Mouse (Mus musculus): ENCODE results near the gene Fam25c. TPM values are rescaled to one million over a fixed set of nuclear protein-coding genes. Genes with fewer than 3 reads are reported as not detected.

The Fam25c gene
- total RNA-seq, 4 experiments from 2014 or later = not detected

GRCm38 (mm10) chr14:34363490-34364253 is 8.4 kb upstream of the Fam25c start:
- DNase-seq (ENCODE audit: low spot score) = peak; percentile 75

GRCm38 (mm10) chr14:34362726-34363445 is 7.7 kb upstream of the Fam25c start:
- peak; percentile 69 for DNase-seq (ENCODE audit: low spot score)

- no peak for DNase-seq (ENCODE audit: low spot score)
Observed at GRCm38 (mm10) chr14:34362135-34362534, 6.9 kb upstream of the Fam25c start.

GRCm38 (mm10) chr14:34360251-34360650 is 5.0 kb upstream of the Fam25c start:
- DNase-seq (ENCODE audit: low spot score) = no peak

GRCm38 (mm10) chr14:34359676-34360244 is 4.5 kb upstream of the Fam25c start:
- no peak for DNase-seq (ENCODE audit: low spot score)

- DNase-seq (ENCODE audit: low spot score) = peak; percentile 19
Observed at GRCm38 (mm10) chr14:34357671-34358455, 2.6 kb upstream of the Fam25c start.

GRCm38 (mm10) chr14:34354456-34354855 is 777 bp downstream of the Fam25c start:
- DNase-seq (ENCODE audit: low spot score) = no peak

- no peak for DNase-seq (ENCODE audit: low spot score)
Observed at GRCm38 (mm10) chr14:34353326-34353725, 1.9 kb downstream of the Fam25c start.

GRCm38 (mm10) chr14:34352523-34352922 is 2.7 kb downstream of the Fam25c start:
- no peak for DNase-seq (ENCODE audit: low spot score)

- no peak for DNase-seq (ENCODE audit: low spot score)
Observed at GRCm38 (mm10) chr14:34351660-34352059, 3.6 kb downstream of the Fam25c start.

- no peak for DNase-seq (ENCODE audit: low spot score)
Observed at GRCm38 (mm10) chr14:34349007-34349406, 6.2 kb downstream of the Fam25c start.

- no peak for DNase-seq (ENCODE audit: low spot score)
Observed at GRCm38 (mm10) chr14:34348301-34348700, 6.9 kb downstream of the Fam25c start.

GRCm38 (mm10) chr14:34347084-34347483 is 8.1 kb downstream of the Fam25c start:
- no peak for DNase-seq (ENCODE audit: low spot score)

GRCm38 (mm10) chr14:34345771-34346566 is 9.3 kb downstream of the Fam25c start:
- DNase-seq (ENCODE audit: low spot score) = no peak

- no peak for DNase-seq (ENCODE audit: low spot score)
Observed at GRCm38 (mm10) chr14:34344361-34344760, 10.9 kb downstream of the Fam25c start.

GRCm38 (mm10) chr14:34343078-34343477 is 12.2 kb downstream of the Fam25c start:
- no peak for DNase-seq (ENCODE audit: low spot score)

- DNase-seq (ENCODE audit: low spot score) = no peak
Observed at GRCm38 (mm10) chr14:34341993-34342392, 13.2 kb downstream of the Fam25c start.

GRCm38 (mm10) chr14:34339446-34339845 is 15.8 kb downstream of the Fam25c start:
- no peak for DNase-seq (ENCODE audit: low spot score)

GRCm38 (mm10) chr14:34332476-34332875 is 22.8 kb downstream of the Fam25c start:
- no peak for DNase-seq (ENCODE audit: low spot score)

GRCm38 (mm10) chr14:34331886-34332285 is 23.3 kb downstream of the Fam25c start:
- DNase-seq (ENCODE audit: low spot score) = no peak

GRCm38 (mm10) chr14:34330657-34331158 is 24.5 kb downstream of the Fam25c start:
- no peak for DNase-seq (ENCODE audit: low spot score)
